Mouse (Mus musculus): ENCODE data around the gene Dexi.

GRCm38 (mm10) chr16:10567153-10567552, 24.3 kb upstream of the Dexi start:
- TF ChIP-seq CTCF (IDR thresholded peaks at IDR 0.05; ENCODE audit: extremely low read depth, insufficient read length, insufficient replicate concordance, low read depth, low read length) = no peak
- TF ChIP-seq POLR2A (IDR thresholded peaks at IDR 0.05; ENCODE audit: low read depth, low read length) = no peak
